Mouse (Mus musculus): ENCODE data around the gene Lsp1. TPM values are rescaled to one million over a fixed set of nuclear protein-coding genes. Genes with fewer than 3 reads are reported as not detected.

The Lsp1 gene
- total RNA-seq, 2 experiments from 2014 or later = 2.2 to 4.2 TPM

DNA sequence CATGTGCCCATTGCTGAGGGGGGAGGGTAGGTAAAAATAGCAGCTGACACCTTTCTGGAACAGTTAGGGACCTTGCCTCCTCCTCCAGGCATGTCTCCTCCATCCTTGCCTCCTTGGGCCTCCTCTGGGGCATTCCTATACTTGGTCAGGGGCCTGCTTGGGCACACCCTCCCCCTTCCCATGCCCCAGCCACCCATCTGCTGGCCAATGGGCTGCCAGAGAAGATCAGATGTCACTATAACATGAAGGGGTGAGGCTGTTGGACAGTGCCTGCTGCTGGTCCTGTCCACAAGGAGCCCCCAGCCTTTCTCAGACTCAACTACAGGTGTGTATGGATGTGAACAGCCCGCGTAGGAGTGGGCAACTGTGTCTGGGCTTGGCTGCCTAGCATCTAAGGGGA, 38.0 kb downstream of the Lsp1 start, which contains the start of gene Tnnt3:
Gene Tnnt3 (plus strand): TSS at position 262 of the 400 bp plus-strand sequence.
- DNase-seq (ENCODE audit: extremely low spot score in 1 of 2, low spot score in 1 of 2) = no peak

DNA sequence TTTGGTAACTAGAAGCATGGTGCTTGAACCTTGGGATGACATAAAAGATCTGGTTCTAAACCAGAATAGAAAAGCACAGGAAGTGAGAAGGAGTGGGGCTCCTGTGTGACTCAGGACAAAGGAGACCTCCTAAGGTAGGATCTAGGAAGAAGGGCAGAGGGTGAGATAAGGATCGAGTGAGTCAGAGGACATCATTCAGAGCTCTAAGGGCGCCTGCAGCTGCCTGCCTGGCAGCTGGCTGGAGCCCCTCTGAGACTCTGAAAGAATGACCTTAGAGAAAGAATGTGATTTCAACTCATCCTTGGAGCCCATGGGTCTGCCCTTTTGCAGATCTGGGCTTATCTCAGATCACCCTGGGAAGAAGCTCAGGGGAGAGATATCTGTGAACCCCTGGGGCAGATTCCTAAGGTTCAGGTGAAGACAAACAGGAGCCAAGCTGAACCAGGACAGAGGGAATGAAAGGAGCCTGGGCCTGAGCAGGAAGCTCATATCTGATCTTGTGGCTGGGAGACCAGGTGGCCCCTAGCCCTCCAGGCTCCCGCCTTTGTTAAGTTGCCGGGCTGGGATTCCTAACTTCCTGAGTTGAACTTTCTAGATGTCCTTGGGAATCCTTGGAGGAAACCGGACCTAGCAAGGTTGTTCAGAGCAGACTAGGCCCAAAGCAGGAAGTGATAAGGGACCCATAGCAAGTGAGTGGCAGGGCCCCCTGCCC, 38.6 kb downstream of the Lsp1 start:
- no peak for DNase-seq (ENCODE audit: extremely low spot score in 1 of 2, low spot score in 1 of 2)

DNA sequence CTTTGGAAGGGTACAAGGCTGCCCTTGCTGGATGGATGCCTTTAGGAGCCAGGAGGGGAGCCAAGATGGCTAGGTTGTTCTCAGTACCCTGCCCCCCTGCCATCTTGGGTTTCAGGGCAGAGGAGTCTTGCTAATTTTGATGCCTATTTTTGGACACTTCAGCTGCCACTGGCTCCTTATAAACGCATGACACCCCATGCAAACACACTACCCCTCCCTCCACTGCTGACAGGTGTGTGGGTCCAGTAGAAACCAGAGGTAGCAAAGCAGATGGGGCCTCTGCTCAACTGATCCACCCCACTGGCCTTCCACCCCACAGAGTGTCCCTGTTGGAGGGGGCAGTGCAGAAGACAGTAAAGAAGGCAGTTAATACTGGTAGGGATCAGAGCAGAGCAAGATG, 39.4 kb downstream of the Lsp1 start:
- no peak for DNase-seq (ENCODE audit: extremely low spot score in 1 of 2, low spot score in 1 of 2)

DNA sequence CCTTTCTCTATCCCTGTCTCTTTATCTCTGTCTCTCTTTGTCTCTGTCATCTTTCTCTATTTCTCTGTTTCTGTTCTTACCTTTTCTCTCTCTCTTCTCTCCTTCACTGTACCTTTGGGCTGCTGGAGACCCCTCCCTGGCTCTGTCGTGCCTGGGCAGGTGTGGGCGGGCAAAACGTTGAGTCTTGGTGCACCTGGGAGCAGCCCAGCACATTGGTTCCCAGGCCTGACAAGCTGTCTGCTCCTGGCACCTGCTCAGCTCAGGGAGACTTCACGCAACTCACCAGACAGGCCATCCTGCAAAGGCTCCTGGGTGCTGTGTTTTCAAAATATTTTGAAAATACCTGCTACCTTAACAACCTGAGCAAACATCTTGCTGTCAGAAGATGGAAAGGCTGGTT, 42.6 kb downstream of the Lsp1 start:
- no peak for DNase-seq (ENCODE audit: extremely low spot score in 1 of 2, low spot score in 1 of 2)

DNA sequence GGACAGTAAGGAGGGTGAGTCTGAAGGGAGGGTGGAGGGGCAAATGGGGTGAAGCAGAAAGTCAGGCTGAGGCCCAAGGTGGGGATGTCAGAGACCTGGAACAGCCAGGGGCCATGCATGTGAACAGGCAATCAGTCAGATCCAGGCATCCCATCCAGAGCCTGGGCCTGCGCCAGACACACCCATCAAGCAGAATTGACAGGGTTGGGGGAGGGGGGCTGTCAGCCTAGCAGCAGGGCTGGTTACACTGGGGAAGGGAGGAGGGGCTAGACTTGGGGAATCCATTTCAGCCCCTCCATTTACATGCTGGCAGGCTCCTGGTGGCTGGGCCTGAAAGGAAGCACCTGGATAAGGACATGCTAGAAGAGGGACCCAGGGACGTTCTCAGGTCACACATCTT, 45.3 kb downstream of the Lsp1 start:
- no peak for DNase-seq (ENCODE audit: extremely low spot score in 1 of 2, low spot score in 1 of 2)

DNA sequence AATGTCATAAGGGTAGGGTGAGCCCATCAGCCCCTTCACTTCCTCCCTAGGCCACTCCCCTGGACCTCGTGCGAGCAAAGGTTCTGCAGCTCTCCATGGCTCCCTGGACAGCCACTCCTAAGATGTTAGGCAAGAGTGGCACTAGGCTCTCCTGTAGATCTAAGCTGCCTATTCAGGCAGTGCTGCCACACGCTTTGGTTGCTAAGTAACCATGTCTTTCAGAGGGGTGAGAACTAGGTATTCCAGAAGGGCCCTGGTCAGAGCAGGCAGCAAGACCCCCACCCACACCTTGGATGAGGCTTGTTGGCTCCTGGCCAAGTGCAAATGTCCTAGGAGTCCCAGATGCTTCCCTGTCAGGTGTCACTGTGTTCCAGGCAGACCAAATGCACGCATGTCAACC, 45.9 kb downstream of the Lsp1 start:
- DNase-seq (ENCODE audit: extremely low spot score in 1 of 2, low spot score in 1 of 2) = no peak

DNA sequence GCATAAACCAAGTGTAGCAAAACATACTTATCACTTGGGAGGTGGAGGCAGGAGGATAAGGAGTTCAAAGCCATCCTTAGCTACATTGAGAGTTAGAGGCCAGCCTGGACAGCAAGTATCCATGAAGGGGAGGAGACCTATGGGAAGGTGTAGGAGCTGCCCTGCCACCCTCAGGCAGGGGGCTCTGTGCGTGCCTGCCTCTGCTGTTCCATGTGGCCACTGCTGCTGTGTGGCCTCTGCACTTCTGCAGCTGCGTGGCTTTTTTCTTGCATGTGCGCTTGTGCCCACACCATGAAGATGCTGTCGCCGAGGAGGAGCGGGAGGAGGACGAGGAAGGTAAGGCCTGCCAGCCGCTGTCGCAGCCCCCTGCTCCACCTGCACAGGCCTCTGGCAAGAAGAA, 46.8 kb downstream of the Lsp1 start:
- DNase-seq (ENCODE audit: extremely low spot score in 1 of 2, low spot score in 1 of 2) = no peak

DNA sequence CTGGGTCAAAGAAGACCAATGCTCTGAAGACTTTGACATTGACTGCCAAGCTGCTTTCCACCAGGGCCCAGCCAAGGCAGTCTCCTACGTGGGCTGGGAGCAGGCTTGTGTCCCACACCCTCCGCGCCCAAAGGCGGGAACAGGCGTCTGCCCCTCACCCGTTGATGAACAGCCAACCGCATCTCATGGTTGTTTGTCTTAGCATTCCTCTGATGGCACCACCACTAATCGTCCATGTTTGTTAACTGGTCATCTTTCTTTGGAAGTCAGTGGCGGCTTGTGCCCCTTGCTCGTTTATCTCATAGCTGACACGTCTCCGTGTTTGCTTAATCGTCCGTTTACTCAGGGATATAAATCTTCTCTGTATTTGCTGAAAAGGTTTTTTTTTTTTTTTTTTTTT, 48.9 kb downstream of the Lsp1 start:
- DNase-seq (ENCODE audit: extremely low spot score in 1 of 2, low spot score in 1 of 2) = no peak

DNA sequence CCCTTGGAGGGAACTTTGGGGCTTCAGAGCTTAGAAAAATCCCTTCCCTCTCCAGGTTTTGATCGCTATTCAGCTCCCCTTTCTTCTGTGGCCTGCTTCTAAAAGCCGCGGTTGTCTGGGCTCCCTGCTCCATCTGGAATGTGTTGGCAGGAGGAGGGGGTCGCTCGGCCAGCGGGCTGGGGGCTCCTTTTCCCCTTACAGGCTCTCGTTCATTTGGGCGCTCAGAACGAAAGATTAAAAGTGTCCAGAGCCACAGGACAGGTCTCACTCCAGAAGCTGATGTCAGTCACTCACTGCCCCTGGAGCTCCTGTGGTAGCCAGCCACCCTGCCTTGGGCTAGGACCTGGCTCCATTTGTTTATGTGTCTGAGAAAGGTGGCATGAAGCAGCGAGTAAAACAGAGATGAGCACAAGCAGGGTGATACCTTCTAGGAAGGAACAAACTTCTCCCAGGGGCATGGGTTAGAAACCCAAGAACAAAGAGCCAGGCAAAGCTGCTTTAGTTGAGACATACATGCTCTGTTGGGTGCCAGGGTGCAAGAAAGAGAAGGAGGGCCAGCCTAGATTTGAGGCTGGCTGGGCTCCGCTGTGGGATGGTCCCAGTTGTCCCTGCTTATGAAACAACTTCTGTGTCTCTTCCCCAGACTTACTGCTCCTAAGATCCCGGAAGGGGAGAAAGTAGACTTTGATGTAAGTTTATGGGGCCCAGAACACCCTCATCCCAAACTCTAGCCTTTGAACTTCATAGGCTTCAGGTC, 49.6 kb downstream of the Lsp1 start:
- DNase-seq (ENCODE audit: extremely low spot score in 1 of 2, low spot score in 1 of 2) = no peak

DNA sequence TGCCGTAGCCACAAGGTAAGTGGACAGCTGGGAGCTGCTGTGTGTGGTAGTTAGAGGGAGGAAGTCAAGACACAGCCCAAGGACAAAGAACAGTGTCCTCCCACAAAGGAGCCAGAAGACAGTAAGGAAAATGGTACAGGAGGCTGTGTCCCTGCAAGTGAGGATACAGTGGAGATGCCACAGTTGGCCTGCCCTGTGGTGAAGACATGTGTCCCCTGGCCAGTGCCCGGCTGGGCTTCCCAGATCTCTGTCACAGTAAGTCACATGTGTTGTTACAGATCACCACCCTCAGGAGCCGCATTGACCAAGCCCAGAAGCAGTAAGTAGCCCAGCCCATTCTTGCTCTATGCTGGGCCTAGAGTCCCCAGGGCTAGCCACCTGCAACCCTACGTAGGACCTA, 53.4 kb downstream of the Lsp1 start:
- no peak for DNase-seq (ENCODE audit: extremely low spot score in 1 of 2, low spot score in 1 of 2)

DNA sequence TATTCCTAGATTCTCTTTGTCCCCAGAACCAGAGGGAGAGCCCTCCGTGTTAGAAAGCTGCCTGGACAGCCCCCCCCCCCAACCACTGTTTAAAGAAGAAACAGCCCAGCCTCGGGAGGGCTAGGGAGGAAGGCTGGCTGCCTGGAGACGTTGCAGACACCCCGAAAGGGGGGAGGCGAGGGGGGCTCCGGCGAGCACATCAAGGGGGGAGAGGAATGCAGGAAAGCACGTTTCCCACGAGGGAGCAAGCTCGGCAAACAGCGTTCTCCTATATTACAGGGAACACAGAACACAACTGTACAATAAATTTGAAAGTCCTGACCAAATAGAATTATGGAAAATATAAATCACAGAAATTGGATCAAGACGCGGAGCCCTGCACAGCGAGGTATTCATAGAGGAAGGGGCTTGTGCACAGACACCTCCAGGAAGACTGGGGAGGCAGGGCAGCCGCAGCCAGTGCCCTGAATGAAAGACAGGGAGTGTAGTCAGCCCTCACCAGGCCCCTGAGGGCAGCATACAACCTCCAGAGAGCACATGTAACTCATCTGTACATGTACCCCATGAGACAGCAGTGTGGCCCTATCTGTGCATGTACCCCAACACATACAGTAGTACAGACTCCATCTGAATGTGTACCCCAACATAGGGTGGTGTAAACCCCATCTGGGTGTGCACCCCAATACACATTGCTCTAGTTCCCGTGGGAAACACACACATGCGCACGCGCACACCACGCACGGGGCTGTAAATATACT, 55.8 kb downstream of the Lsp1 start:
- no peak for DNase-seq (ENCODE audit: extremely low spot score in 1 of 2, low spot score in 1 of 2)

DNA sequence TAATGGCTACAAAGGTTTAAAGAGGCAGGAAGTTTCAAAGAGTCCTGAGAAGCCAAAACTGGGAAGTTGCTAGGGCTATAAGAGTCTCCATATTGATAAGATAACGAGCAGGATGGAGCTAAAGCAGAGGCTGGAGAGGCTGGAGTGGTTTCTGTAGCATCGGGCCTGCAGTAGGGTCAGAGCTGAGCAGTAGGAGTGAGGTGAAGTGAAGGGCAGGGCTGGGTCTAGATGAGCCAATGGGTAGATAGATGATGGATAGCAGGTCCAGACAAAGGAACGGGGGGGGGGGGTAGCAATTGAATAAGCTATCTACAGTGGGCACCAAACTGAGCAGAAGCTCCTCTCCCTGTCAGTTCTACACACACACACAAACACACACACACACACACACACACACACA, 56.9 kb downstream of the Lsp1 start:
- no peak for DNase-seq (ENCODE audit: extremely low spot score in 1 of 2, low spot score in 1 of 2)

DNA sequence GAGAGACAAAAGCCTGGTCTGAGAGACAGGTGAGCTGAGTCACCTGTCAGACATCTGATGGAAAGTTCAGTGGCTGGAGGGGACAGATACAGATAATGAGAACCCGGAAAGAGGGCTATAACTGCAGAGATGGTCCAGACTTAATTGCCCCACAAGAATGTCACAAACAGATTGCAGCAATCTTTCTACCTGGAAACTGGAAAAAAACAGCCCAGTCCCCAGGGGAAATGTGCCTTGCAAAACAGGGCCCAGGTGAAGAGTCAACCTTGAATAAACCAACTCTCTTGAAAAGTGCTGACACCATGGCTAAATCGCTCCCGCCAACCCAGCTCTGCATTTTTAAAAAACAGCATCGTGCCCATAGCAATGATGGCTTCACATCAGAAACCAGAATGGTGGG, 59.7 kb downstream of the Lsp1 start:
- DNase-seq (ENCODE audit: extremely low spot score in 1 of 2, low spot score in 1 of 2) = no peak

DNA sequence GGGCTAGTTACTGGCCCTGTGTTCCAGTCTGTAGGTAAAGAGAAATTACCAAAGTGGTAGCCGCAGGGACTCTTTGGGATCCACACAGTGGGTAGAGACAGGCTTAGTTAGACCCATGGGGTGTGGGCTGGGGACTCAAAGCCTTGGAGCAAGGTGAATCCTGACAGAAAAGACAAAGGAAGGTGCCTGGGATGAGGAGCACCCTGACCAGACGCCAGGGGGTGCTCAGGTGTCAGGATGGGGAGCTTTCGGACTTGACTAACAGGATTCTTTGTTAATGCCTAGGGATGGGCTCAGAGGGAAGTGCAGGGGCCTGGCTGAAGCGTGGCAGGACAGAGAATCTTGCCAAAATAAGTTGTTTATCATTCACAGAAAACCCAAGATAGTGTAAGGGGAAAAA, 61.7 kb downstream of the Lsp1 start:
- DNase-seq (ENCODE audit: extremely low spot score in 1 of 2, low spot score in 1 of 2) = peak in 1 of 2 experiments; percentile 16

DNA sequence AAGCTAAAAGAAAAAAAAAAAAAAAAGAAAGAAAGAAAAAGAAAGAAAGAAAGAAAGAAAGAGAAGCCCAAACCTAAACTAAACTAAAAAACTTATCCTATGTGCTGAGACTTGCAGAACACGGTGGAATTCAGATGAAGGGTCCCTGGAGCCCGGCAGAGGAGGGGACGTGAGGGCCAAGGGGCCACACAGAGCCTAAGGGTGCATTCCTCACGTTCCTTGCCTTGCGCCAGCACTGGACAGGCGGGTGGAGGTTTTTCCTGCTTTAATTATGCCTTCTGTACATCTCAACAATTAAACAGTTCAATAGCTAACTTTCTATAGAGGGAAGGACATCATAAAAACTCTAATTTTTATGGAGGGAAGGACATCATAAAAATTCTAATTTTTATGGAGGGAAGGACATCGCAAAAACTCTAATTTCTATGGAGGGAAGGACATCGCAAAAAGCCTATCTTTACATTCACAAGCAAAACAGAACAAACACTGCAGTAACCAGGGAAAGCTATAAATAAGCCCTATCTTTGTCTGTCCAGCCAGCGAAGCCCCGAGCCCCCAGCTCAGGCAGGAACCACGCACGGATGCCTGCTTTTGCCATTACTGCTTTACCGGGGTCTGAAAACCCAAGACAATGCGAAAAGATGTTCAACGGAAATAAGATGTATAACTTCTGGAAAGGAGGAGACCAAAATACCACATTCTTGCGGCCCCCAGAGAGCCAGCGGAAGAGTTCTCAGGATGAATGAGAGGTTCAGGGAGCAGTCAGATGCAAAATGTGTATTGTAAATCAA, 62.8 kb downstream of the Lsp1 start:
- DNase-seq (ENCODE audit: extremely low spot score in 1 of 2, low spot score in 1 of 2) = no peak

DNA sequence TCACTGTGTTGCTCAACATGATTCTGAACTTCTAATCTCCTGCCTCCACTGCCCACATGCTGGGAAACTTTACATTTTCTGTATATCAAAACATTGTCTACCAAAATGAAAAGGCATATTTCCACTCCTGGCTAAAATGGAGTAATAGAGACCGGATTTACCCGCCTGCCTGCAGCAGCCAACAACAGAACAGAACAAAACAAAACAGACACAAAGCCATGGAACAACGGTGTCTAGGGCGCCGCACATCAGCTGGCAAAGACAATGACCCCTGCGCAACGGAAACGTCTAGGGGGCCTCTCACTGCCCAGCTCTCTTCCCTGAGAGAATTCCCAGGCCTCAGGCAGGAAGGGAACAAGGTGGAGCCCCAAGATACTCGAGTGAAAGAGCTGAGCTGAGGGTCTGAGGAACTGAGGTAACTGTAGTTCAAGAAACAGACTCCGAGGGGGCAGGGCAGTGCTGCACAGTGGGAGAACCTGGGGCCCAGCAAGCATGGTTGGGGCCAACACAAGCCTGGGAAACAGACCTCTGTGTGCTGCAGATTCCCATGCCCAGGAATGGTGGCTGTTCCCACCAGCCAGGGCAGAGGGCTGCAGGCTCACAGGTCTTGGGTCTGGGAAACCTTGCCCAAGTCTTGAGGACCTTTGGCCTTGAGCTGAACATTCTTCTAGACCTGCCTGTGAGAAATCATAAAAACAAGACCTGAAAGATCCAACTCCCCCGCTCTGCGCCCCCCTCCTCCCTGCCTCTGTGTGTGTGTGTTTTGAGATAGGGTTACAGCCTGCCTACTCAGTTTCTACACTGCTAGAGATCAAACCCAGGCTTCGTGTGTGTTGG, 65.0 kb downstream of the Lsp1 start:
- DNase-seq (ENCODE audit: extremely low spot score in 1 of 2, low spot score in 1 of 2) = no peak

DNA sequence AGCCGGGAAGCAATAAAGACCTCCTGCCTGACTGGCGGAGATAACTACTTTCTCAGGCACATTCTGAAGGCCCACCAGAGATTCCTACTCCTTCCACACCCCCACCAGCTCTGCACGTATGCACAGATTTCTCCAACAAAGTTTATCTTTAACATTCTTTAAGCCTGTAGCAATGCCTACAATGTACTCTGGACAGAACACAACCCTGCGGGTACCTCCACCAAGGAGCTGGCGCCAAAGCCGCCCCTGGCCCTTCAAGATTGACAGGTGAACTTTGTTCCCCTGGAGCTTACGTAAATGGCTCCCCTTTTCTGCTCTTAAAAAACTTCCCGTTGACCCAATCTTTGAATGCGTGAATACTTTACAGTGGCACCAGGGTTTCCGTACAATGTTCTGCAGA, 68.7 kb downstream of the Lsp1 start:
- no peak for DNase-seq (ENCODE audit: extremely low spot score in 1 of 2, low spot score in 1 of 2)

DNA sequence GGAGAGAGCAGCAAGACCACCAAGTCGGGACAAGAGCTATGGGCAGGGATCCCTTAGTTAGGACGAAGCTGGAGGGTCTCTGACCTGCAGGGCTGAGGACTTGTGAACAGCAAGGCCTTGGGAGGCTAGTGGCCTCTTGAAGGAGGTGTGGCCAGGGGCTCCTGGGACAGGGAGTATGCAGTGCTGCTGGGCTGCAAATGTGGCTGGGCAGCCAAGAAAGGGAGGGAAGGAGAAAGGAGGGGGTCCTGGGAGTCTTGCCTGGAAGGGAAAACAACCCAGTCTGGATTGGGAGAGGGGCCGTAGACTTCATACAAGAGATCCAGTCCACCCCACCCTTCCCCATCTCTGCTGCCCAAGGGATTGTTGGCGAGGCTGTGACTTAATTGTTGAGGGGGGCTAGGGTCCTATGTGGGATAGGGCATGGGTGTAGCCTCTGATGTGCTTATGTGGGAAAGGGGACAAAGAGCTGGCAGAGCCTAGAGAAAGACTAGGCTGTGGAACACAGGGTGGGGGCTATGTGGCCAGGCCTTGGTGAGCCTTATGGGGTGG, 71.4 kb downstream of the Lsp1 start:
- no peak for DNase-seq (ENCODE audit: extremely low spot score in 1 of 2, low spot score in 1 of 2)

DNA sequence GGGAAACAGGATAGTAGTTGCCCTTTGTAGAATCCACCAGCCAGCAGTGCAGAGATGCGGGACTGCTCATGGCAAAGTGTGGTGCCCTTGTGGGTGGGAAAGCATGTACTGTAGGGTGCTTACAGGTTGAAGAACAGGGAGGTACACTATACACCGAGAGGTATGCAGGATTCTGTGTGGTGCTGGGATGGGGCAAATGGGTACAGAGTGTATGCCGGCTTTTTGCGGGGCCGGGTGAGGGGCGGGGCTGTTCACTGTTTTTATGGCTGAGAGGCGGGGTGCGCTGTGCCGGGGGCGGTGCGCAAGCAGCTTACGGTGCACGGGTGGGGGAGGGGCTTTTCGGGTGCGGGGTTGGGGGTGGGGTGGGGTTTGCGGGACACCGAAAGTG, 72.1 kb downstream of the Lsp1 start, which contains the start of gene Mrpl23:
Gene Mrpl23 (plus strand): TSS at position 16 of the 388 bp plus-strand sequence.
- no peak for DNase-seq (ENCODE audit: extremely low spot score in 1 of 2, low spot score in 1 of 2)

Data from layer of hippocampus, postnatal 25 days (tissue).